Mouse (Mus musculus): Measurements from ENCODE around the gene Mrtfa.

DNA sequence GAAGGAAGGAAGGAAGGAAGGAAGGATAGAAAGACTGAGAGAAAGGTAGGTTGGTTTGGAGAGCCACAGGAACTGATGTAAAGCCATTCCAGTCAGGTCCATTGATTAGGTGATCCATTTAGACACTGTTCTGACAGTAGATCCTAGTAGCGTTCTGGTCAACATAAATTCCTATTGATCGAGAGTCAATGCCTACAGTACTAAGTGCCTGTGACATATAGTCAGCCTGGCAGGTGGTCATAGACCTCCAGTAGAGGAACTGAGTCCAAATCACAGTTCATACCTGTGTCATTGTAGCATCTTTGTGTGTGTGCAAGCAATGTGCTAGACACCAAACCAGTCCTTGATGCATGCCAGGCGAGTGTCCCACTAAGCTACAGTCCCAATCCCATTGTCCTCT lies 37.7 kb upstream of the Mrtfa start:
- TF ChIP-seq CTCF (IDR thresholded peaks at IDR 0.05; ENCODE audit: borderline replicate concordance, extremely low read depth, insufficient read depth, insufficient read length): no peak
- no peak for TF ChIP-seq POLR2A (IDR thresholded peaks at IDR 0.05; ENCODE audit: borderline replicate concordance, extremely low read depth, insufficient read depth, insufficient read length, poor library complexity, severe bottlenecking)
